Mouse (Mus musculus): ENCODE results near the gene Lrsam1. TPM values are rescaled to one million over a fixed set of nuclear protein-coding genes. Genes with fewer than 3 reads are reported as not detected.
A peak's percentile ranks its signal among the peaks of the same experiment; 100 is the strongest.

Gene Lrsam1
- total RNA-seq, 2 experiments from 2014 or later: 10.7 to 16.2 TPM

DNA sequence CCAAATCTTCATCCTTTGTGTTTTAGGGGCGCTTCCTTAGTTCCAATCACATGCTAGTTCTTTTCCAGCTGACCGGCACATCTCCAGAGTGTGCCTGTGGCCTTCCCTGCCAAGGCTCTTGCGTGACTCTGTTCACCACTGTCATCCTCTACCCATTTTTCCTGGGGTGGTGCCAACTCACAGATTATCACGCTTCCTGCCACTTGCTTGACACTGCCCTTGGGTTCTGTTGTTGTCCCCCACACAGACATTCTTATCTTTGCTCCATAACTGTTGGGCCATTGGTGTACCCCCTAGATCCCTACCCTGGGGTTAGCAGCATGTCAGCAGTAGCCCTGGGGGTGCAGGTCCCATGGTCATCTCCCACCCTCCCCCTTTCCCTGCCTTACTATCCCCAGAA, 57.9 kb downstream of the Lrsam1 start:
- intact Hi-C loops (cut with DNase I): no loop called here
- no peak for DNase-seq

DNA sequence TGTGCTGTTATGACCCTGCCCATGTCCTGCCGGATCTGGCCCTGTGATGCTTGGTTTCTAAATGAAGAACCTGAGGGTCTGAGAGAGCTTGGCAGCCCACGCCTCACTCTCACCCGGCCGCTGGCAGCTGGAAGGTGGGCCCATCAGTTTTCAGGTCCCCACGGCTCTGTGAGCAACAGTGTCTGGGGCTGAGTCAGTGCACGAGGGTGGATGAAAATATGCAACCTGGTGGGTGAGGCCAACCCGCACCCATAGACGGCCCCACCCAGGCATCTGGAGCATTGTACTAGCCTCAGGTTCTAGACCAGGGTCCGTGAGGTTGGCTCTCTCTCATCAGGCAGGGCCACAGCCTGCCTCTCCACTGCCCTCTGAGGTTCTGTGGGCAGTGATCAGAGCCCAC, 59.3 kb downstream of the Lrsam1 start:
- no peak for DNase-seq
- intact Hi-C loops (cut with DNase I): no loop called here

DNA sequence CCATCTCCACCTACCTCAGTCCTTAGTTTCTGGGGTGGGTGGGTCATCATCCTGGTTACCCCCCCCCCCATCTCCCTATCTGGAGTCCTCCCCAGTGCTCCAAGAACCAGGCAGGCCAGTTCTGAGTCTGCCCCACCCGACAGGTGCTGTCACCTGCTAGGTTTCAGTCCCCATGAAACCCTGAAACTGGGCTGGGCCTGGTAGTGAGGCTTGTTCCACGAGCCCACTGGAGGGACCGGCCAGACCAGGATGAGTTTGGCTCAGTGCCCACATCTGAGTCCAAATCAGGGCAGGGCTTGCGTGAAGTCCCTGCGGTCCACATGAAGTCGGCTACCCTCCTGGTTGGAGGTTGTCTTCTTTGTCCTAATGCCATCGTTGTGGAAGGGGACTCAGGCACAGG, 62.4 kb downstream of the Lrsam1 start:
- DNase-seq: no peak
- intact Hi-C loops (cut with DNase I): no loop called here

DNA sequence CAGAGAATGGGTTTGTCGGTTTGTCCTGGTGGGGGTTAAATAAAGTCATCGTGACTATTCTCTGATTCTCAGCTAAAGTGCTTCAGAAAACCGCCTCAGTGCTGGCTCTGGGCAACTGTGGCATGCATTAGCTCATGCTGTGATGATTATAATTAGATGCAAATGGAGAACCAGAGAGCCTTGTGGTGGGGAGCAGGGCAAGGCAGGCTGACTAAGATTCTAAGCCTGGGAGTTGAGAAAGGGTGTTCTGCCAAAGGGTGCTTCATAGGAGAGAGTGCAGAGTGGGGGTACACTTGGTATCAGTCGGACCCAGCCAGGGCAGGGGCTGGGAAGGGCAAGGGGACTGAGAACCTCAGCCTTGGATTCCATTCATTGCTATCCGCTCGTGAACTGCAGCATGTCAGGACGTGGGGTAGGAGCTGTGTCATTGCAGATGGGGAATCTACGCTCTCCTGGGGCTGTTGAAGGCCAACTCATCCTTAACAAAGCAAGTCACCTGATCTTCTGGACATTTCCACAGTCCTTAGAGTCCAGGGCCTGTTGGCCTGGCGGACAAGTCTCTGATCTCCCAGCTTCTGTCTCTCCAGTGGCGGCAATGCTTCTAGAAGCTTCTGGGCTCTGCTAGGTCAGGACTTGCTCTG, 64.8 kb downstream of the Lrsam1 start:
- intact Hi-C loops (cut with DNase I): no loop called here
- DNase-seq: no peak

DNA sequence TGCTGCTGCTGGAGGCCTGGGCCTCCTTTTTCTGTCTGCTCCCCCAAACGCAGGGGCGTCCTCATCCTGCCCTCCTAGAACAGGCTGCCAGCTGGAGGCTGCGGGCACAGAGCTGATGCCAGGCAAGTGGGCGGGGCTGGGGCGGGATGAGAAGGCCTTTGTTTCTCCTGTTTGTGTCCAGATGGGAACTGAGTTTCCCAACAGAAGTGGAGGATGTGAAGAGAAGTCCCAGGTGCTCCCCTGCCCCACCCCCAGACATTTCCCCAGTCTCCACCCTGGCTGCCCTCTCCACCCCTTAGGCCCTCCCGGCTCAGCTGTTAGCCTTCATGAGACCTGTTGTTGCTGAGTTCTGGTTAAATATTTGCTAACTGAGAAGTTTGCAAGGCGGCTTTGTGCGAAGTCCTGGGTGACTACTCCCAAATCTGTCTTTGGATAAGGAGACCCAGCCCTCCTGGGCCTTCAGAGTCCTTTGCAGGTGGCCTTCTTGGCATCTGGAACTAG, 65.8 kb downstream of the Lrsam1 start:
- no peak for DNase-seq
- intact Hi-C loops (cut with DNase I): no loop called here

DNA sequence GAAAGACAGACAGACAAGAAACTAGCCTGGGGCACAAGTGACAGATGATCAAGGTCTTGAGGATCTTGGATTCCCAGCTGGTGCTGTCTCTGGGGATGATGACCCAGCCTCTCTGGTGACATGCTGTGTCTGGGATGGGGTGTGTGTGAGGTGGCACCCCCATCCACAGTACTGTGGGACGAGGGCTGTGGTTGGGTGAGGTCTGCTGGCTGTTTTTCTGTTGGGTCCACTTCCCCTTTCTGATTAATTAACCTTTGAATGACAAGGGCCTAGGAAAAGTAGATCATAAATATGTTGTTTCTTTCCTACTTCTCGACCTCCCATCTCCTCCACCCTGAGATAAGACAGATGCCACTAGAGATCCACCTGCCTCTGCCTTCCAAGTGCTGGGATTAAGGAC, 67.3 kb downstream of the Lrsam1 start:
- intact Hi-C loops (cut with DNase I): no loop called here
- DNase-seq: no peak

DNA sequence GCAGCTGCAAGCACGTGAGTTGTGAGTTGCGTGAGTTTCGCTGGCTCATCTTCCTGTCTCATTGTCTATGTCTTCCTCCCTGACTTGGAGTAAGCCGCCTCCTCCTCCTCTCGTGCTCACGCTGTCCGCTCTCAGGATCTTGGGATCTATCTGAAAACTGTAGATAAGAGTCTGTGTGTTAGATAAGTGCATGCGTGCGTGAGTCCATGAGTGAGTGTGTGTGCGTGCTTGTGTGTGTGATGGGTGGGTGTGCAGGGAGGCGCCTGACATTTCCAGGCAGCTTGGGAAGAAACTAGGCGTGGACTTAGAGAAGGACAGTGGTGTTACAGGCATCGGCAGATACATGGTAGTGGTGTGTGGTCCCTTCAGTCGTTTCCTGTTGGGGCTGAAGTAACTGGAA, 68.9 kb downstream of the Lrsam1 start:
- intact Hi-C loops (cut with DNase I): no loop called here
- no peak for DNase-seq

DNA sequence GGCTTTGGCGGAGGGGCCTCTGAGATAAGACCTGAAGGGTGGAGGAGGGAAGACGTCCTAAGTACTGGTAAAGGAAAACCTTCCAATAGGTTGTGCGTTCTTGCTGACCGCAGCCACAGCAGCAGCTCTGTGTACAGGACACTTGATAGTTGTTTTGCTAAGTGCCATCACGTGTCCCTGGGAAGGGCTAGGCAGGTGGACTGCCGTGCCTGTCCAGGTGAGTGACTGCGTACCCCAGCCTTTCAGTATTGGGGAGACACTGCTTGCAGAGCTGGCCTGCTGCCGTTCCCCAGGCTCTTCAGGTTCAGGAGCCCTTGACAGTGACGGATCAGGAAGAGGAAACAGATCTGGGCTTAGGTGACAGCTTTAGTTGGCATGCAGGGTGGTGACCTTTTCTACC, 70.1 kb downstream of the Lrsam1 start:
- DNase-seq: no peak
- intact Hi-C loops (cut with DNase I): no loop called here

DNA sequence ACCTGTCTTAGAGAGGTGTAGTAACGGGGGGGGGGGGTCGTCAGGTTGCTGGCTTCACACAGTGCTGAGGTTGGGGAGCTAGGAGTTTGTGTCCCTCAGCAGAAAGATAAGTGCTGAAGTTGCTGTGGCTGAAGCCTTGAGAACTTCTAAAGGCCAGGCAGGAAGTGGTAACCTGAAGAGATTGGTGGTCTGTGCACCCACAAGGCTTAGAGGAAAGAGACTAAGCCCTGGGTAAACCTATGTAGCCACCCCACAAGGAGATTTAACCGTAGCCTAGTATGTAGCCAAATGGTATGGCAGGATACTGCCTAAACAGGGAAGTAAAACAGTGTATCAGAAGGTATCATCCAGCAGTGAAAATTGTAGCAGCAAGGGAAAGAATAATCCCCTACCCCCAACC, 71.1 kb downstream of the Lrsam1 start:
- no peak for DNase-seq
- intact Hi-C loops (cut with DNase I): no loop called here

DNA sequence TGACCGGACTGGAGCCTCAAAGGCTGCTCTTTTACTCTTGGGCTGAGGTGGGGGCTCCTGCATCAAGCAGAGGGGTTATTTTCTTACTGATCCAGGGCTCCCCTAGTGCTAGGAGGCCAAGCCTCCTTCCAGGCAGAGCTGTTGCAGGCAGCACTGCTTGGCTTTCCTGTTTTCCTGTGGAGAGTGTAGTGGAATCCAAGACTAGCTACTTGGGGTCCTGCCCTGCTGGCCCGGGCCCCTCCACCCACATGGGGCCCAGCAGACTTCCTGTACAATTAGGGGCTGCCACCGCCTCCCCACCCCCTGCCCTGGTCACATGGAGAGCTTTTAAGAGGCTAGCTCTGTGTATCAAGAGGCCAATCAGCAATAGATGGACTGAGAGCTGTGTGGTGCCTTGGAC, 72.9 kb downstream of the Lrsam1 start:
- no peak for DNase-seq
- intact Hi-C loops (cut with DNase I): no loop called here

DNA sequence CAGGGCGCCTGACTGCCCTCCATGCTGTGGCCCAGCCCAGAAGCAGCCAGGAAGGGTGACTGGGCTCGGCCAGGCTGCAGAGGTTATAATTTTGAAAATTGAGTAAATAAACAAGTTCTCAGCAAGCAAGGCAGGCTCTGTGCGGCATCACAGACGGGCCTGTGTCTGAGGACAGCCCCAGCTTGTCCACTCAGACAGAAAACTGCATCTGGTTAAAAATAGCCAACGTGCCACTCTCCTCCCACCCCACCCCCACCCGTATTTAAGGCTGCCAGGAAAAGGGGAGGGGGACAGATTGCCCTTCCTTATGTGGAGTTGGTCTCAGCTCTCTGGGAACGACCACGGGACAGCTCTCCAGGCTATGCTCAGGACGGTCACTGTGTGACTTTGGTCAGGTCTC, 73.4 kb downstream of the Lrsam1 start:
- no peak for DNase-seq
- intact Hi-C loops (cut with DNase I): no loop called here

DNA sequence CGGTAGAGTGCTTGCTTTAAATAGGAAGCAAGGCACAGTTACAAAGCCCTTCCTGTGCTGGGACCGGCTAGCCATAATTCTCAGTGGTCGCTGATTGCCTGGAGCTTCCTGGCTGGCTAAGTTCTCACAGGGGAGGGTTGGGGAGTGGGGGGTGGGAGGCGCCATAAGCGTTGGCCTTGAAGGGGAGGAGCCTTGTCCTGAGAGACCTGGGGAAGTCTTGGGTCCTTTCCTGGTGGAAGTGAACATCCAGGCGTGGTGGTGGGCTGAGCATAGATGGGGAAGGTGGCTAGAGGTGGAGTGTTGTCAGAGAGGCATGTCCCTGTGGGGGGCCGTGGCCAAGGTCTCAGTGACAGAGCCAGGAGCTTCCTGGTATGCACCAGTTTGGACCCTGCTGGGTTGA, 76.7 kb downstream of the Lrsam1 start:
- DNase-seq: no peak
- intact Hi-C loops (cut with DNase I): no loop called here

DNA sequence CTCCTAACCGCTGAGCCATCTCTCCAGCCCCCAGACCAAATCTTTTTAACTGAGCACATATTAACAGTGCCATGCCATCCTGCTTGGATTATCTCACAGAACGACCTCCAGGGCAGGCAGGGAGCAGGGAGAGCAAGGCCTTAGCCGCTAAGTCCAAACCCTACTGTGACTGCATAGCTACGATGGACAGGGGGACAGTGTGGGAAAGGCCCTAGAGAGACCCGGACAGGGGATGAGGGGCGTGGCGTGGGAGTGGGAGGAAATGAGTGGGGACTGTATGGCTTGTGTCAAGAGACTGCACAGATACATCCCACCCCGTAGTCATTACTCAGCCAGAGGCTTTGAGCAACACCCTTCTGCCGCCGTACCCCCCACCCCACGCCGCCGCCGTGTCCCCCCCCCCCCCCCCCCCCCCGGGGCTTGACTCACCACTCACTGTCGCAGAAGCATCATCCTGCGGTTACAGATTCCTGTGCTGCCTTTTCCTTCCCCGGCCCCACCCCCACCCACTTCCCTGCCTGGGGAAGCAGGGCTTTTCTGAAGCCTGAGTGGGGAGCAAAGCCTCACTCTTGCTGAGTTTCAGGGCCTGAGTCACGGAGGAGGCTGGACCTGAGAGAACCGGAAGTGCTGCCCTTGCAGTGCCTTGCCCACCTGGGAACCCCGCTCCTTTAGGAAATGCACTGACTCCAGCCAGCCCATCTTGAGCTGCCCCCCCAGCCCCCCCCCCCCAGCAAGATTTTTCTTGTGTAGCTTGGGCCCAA, 79.0 kb downstream of the Lrsam1 start:
- intact Hi-C loops (cut with DNase I): no loop called here
- DNase-seq: peak; percentile 50 to 55

DNA sequence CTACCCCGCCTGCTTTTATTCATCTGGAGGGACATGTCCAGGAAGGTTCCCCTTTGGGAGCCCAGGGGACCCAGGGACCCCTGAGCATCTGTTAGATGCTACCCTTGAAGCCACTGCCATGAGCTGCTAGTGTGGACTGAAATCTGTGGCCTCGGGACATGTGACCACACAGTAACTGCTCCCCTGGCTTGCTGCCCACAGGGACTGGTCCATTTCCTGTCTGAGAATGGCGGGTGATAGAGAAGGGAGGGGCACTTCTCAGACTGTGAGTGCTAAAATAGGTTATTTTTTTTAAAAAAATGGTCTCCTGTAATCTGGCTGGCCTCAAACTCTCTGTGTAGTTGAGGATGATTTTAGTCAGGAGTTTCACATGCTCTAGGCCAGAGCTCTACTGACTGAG, 79.7 kb downstream of the Lrsam1 start:
- DNase-seq: peak; percentile 87 to 88
- intact Hi-C loops (cut with DNase I): no loop called here

DNA sequence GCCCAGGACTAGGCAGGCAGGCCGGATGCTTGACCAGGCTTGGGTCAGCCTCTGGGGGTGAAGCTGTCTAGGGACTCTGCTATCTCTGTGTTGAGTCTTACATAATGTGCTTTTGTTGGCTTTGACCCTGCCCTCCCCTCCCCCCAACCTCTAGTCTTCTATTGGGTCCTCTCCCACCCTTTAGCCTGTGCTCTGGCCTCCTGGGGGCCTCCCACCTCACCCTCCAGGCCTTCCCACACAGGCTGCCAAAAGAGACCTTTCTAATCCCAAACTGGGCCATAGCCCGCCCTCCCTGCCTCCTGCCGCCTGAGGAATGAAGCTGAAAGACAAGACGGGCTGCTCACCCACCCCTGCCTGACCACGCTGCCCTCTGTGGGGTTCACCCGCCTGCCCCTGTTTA, 80.4 kb downstream of the Lrsam1 start:
- DNase-seq: no peak
- intact Hi-C loops (cut with DNase I): no loop called here

DNA sequence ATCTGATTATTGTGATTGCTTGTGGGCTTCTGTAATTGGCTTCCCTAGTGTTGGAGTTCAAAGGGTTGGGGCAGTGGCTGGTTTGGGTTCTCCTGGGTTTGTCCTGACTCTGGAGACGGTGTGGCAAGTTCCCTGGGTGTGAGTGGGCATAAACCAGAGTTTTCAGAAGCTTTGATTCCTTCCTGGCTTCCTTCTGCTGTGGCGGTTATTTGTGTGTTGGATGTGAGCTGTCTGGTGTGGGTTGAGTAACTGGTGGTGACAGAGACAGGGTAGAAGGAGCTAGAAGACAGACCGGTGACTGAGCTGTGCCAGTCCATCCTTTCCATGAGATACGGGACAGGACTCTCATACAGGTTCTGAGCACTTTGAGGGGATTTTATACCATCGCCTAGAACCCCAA, 81.8 kb downstream of the Lrsam1 start:
- intact Hi-C loops (cut with DNase I): no loop called here
- DNase-seq: no peak

DNA sequence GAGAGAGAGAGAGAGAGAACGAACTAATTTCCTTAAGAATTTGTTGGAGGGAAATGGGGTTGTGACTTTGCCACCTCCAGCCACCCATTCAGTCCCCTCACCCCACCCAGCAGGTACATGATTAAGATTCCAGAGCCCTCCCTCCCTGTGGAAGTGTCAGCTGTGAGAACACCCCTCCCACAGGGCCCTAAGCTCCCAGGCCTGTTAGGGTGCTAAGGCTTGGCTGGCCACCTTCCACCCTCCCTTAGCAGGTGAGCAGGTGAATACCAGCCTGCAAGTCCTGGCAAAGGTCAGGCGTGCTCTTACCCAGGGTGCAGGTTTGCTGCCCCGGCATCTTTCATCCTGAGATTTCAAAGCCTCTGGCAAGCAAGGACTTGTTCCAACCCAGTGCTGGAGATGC, 83.0 kb downstream of the Lrsam1 start:
- DNase-seq: no peak
- intact Hi-C loops (cut with DNase I): no loop called here

DNA sequence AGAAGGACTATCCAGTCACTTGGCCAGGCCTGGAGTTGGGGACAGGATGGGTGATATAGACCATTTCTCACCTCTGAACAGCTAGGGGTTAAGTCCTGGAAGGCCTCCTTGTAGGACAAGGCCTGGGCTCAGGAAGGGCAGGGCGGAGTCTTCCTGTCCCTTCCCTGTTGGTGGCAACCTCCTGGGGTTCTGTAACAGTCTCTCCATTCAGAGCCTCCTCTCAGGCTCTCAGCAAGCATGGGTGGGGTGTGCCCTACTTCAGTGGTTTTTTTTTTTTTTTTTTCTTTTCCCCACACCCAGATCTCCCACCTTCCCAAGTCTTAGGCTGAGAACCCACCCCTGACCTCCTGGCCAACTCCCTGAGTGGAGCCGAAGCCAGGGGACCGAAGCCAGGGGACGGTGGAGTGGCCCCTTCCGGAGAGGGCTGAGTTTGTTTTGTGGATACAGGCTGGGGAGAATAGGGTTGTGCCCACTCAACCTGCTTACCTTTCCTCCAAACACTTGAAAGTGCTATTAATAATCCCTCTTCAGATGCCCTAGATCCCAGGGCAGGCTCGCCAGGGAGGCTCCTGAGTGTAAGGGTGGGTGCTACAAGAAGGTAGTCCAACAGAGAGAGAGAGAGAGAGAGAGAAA, 83.5 kb downstream of the Lrsam1 start:
- DNase-seq: no peak
- intact Hi-C loops (cut with DNase I): loop anchor here (2.0 kb wide), 1 partner anchor 35 kb away; no protein-coding TSS in a partner anchor

DNA sequence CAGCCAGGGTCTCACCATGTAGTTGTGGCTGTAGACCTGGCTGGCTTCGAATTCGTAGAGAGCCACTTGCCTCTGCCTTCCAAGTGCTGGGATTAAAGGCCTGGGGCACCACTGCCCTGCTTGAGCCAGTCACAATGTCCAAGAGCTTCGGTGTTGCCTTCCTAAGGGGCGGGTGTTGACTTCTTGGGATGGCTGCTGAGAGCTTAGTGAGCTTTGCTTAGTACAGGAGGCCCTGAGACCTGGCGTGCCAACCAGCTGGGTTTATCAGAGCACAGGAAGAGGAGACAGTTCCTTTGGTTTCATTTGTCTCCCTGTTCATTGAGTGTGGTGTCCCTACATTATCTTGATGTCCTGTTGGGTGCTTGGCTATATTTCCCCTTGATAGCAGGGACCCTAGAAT, 84.1 kb downstream of the Lrsam1 start:
- DNase-seq: no peak
- intact Hi-C loops (cut with DNase I): loop anchor here (2.0 kb wide), 1 partner anchor 35 kb away; no protein-coding TSS in a partner anchor

DNA sequence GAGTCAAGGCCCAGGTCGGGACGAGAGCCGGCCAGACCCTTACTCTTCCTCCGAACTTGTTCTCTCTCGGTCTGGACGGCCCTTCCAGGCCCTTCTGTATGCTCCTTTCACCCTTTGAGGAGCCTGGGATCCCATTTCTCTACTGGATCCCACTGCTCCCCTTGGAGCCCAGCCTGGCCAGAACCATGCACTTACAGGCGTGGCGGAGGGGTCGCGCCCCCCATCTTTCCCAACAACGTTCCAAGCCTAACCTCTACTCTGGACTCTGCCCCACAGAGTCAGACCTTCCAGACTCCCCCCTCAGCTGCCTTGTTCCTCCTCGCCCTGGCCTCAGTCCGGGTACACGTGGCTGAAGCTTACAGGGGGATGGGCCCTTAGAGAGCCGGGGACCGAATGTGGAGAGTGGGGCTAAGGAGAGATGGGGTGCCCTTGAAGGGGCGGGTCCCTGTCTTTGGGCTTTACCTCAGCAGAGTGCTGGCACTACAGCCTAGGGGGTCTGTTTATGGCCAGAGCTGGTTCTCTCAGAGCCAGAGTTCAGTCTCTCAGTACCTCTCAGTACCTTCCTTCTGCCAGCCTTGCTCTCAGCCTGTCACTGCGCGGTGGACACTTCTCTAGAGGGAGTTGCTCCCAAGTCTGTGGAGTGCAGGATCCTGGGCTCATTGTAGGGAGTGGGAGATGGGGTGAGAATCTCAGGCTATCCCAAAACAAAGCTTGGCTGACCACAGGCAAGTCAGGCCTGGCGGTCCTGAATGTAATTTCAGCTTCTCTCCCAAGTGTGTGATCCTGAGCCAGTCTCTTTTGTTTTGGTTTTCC, 84.7 kb downstream of the Lrsam1 start:
- no peak for DNase-seq
- intact Hi-C loops (cut with DNase I): loop anchor here (2.0 kb wide), 1 partner anchor 36 kb away; no protein-coding TSS in a partner anchor

Measured in heart, postnatal 10 days (tissue).